Comparison of ENCODE assay signal across 30 mouse cellular contexts in the genomic region with DNA sequence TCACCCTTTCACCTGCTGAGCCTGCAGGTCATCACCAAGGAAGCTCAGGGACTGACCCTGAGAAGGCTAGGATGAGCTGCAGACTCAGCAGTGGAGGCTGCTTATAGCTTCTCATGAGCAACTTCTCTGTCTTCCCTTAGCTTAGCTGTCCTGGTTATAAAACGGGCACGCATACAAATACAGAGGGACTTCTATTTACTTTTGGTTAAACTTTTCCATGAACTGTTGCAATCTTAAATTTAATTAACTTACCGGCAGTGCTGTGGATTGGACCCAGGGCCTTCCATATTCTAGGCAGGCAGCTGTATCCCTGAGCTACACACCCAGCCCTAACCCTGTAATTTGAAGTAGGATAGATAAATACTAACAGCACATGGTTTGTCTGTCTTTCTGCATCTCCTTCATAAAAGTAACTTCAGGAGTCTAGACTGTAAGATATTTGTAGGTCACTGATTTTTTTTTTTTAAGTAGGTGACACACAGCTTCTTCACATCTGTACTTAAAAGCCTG. TPM values are rescaled to one million over a fixed set of nuclear protein-coding genes. Genes with fewer than 3 reads are reported as not detected.
DNase-seq lines count a peak whose midpoint lies in the region; ATAC-seq and TF ChIP-seq lines count a peak whose summit lies in the region.
"Had no signal": no experiment of that assay in that cellular context is flagged by ENCODE, and none has a peak within 500 bp of the region (broad histone marks: within the 10 kb centered on the region; RNA-seq: fewer than 3 reads in every experiment).

No protein-coding gene starts in this region.

- H3K4me3 ChIP-seq in lung, postnatal 0 days (ENCODE audit: low read depth, low read length): no peak overlapping the region
- H3K4me3 ChIP-seq in liver, embryonic 11.5 days (ENCODE audit: low read depth, low read length): no peak overlapping the region
- no peak overlapping the region for H3K4me3 ChIP-seq in liver, embryonic 16.5 days (ENCODE audit: low read depth, low read length)
- H3K4me3 ChIP-seq: embryonic facial prominence, embryonic 13.5 days; forebrain, embryonic 13.5 days; heart, embryonic 13.5 days; layer of hippocampus, adult 2 months; limb, embryonic 15.5 days; myocyte; neural tube, embryonic 12.5 days had no signal

- no peaks in the 10 kb centered on the region for H3K27me3 ChIP-seq in lung, postnatal 0 days (replicated peaks; ENCODE audit: insufficient read depth, low read length)
- H3K27me3 ChIP-seq in liver, embryonic 11.5 days (replicated peaks; ENCODE audit: control insufficient read depth, insufficient read depth, low read length): no peaks in the 10 kb centered on the region
- no peaks in the 10 kb centered on the region for H3K27me3 ChIP-seq in liver, embryonic 16.5 days (ENCODE audit: control insufficient read depth, insufficient read depth, low read depth, low read length)
- H3K27me3 ChIP-seq: embryonic facial prominence, embryonic 13.5 days; forebrain, embryonic 13.5 days; heart, embryonic 13.5 days; limb, embryonic 15.5 days; neural tube, embryonic 12.5 days had no signal

- no peak for TF ChIP-seq CTCF in lung, postnatal 0 days (IDR thresholded peaks at IDR 0.05)

- H3K27ac ChIP-seq in lung, postnatal 0 days (ENCODE audit: low read length): no peak overlapping the region
- H3K27ac ChIP-seq in liver, embryonic 11.5 days (ENCODE audit: low read depth, low read length): peak overlapping the region; percentile 46
- peak overlapping the region; percentile 69 for H3K27ac ChIP-seq in liver, embryonic 16.5 days (ENCODE audit: low read length)
- H3K27ac ChIP-seq: embryonic facial prominence, embryonic 13.5 days; forebrain, embryonic 13.5 days; heart, embryonic 13.5 days; layer of hippocampus, adult 2 months; limb, embryonic 15.5 days; macrophage; neural tube, embryonic 12.5 days; stomach, postnatal 0 days had no signal

- H3K9me3 ChIP-seq in lung, postnatal 0 days (ENCODE audit: low read length): no peaks in the 10 kb centered on the region
- no peaks in the 10 kb centered on the region for H3K9me3 ChIP-seq in liver, embryonic 11.5 days (ENCODE audit: control insufficient read depth, low read length)
- no peaks in the 10 kb centered on the region for H3K9me3 ChIP-seq in liver, embryonic 16.5 days (replicated peaks; ENCODE audit: control insufficient read depth, low read length)
- H3K9me3 ChIP-seq: embryonic facial prominence, embryonic 13.5 days; forebrain, embryonic 13.5 days; heart, embryonic 13.5 days; limb, embryonic 15.5 days; neural tube, embryonic 12.5 days had no signal

- no peak overlapping the region for H3K9ac ChIP-seq in lung, postnatal 0 days (replicated peaks; ENCODE audit: low read depth)
- H3K9ac ChIP-seq in liver, embryonic 11.5 days (ENCODE audit: low read depth, low read length): no peak overlapping the region
- H3K9ac ChIP-seq in liver, embryonic 16.5 days (ENCODE audit: low read depth, low read length): no peak overlapping the region; the same call in 1 of the 2 replicates
- H3K9ac ChIP-seq: embryonic facial prominence, embryonic 13.5 days; forebrain, embryonic 13.5 days; heart, embryonic 13.5 days; limb, embryonic 15.5 days; neural tube, embryonic 12.5 days had no signal

- 0 out of 2 replicates have a peak, but pooled peaks have one; percentile 0 for ATAC-seq in lung, postnatal 0 days
- ATAC-seq in liver, embryonic 11.5 days (replicated peaks; ENCODE audit: low FRiP score): no peak; the same call in 1 of the 2 replicates
- peak; percentile 53 for ATAC-seq in liver, embryonic 16.5 days (ENCODE audit: low read depth)
- ATAC-seq: activated CD4-positive, CD25-positive, alpha-beta regulatory T cell, adult 4 months; forebrain, embryonic 13.5 days; hindbrain, embryonic 16.5 days had no signal

- DNase-seq in lung, postnatal 0 days (ENCODE audit: low spot score): peak; percentile 11
- DNase-seq in lung, postnatal 36 days: no peak
- no peak for DNase-seq in liver, embryonic 11.5 days (ENCODE audit: low spot score)
- DNase-seq in adrenal gland, postnatal 4 days (ENCODE audit: low spot score in 2 of 2): no peak
- DNase-seq in layer of hippocampus, postnatal 36 days: no peak
- DNase-seq in adipocyte (ENCODE audit: low spot score): no peak
- DNase-seq: adrenal gland, postnatal 10 days; B cell, adult 2 months; cerebellum, adult 11 months; cerebellum, adult 9-10 months; gastrocnemius, postnatal 14 days; kidney, adult 2 months; left cerebral cortex, postnatal 4 days; right cerebral cortex, adult 18-20 months; right cerebral cortex, postnatal 4 days; thymus, adult 18-20 months; thymus, postnatal 25 days had no signal

- 60% methylated on average over 3 of the region's 3 CpGs for WGBS in lung, postnatal 0 days
- 71% methylated on average over 3 of the region's 3 CpGs for WGBS in liver, embryonic 11.5 days
- WGBS in liver, embryonic 16.5 days (ENCODE audit: insufficient replicate concordance): 65% methylated on average over 3 of the region's 3 CpGs

- peaks cover 8% of the 10 kb centered on the region; the same call in 1 of the 2 replicates for H3K4me1 ChIP-seq in lung, postnatal 0 days (ENCODE audit: insufficient read depth, low read depth, low read length)
- H3K4me1 ChIP-seq in liver, embryonic 11.5 days (replicated peaks; ENCODE audit: control insufficient read depth, insufficient read depth, low read length): peaks cover 24% of the 10 kb centered on the region
- peaks cover 39% of the 10 kb centered on the region for H3K4me1 ChIP-seq in liver, embryonic 16.5 days (ENCODE audit: control insufficient read depth, low read depth, low read length)
- H3K4me1 ChIP-seq: forebrain, embryonic 13.5 days; neural tube, embryonic 12.5 days had no signal

- no peak overlapping the region for H3K4me2 ChIP-seq in lung, postnatal 0 days (replicated peaks; ENCODE audit: low read depth, low read length)
- H3K4me2 ChIP-seq in liver, embryonic 11.5 days: peak overlapping the region; percentile 16; the same call in 1 of the 2 replicates
- peak overlapping the region; percentile 28 for H3K4me2 ChIP-seq in liver, embryonic 16.5 days (ENCODE audit: low read depth, low read length)
- H3K4me2 ChIP-seq: embryonic facial prominence, embryonic 13.5 days; forebrain, embryonic 13.5 days; heart, embryonic 13.5 days; limb, embryonic 15.5 days; midbrain, embryonic 11.5 days; neural tube, embryonic 12.5 days had no signal

- no peaks in the 10 kb centered on the region for H3K36me3 ChIP-seq in lung, postnatal 0 days (ENCODE audit: insufficient read depth, low read length)
- no peaks in the 10 kb centered on the region for H3K36me3 ChIP-seq in liver, embryonic 11.5 days (ENCODE audit: control insufficient read depth, insufficient read depth, low read length)
- H3K36me3 ChIP-seq in liver, embryonic 16.5 days (ENCODE audit: control insufficient read depth, insufficient read depth): no peaks in the 10 kb centered on the region
- H3K36me3 ChIP-seq: embryonic facial prominence, embryonic 13.5 days; heart, embryonic 13.5 days; limb, embryonic 15.5 days; neural tube, embryonic 12.5 days had no signal

- no peak for TF ChIP-seq EP300 in lung, postnatal 0 days (IDR thresholded peaks at IDR 0.05)

RNA-seq across cellular contexts. Expression of a gene that starts 4.9 kb away (rescaled TPM):
- 13.5 and 14.1 TPM in 2 replicates for polyA plus RNA-seq in lung, postnatal 0 days (2015; fragmentation: Nextera tagmentation; extraction: Ambion mirVana)
- polyA plus RNA-seq in liver, embryonic 11.5 days (2014; fragmentation: Nextera tagmentation; extraction: Ambion mirVana): 22.0 and 23.8 TPM in 2 replicates
- 7.2 and 8.4 TPM in 2 replicates for polyA plus RNA-seq in liver, embryonic 16.5 days (2015; fragmentation: Nextera tagmentation; extraction: Ambion mirVana)
- 1 to 10 TPM; 8.2 to 8.8 TPM for total RNA-seq in adrenal gland, postnatal 4 days (2021)
- 10 to 100 TPM in 1 of 2 experiments, 1 to 10 TPM in 1; 8.8 to 12.0 TPM for total RNA-seq in layer of hippocampus, postnatal 36 days (2021)
